28 mouse cellular contexts compared by ENCODE assay signal in genomic region chr10:47517801-47518200, GRCm38 (mm10).
"Had no signal": no experiment of that assay in that cellular context is flagged by ENCODE, and none has a peak within 500 bp of the region (broad histone marks: within the 10 kb centered on the region; RNA-seq: fewer than 3 reads in every experiment).

No protein-coding gene starts in this region.

- H3K36me3 ChIP-seq: heart, embryonic 13.5 days; heart, embryonic 15.5 days; hindbrain, embryonic 13.5 days; hindbrain, embryonic 15.5 days; kidney, embryonic 15.5 days; limb, embryonic 13.5 days; limb, embryonic 15.5 days; liver, embryonic 12.5 days had no signal

- H3K4me2 ChIP-seq: heart, embryonic 11.5 days; heart, embryonic 13.5 days; heart, embryonic 15.5 days; hindbrain, embryonic 13.5 days; hindbrain, embryonic 15.5 days; kidney, embryonic 15.5 days; limb, embryonic 13.5 days; limb, embryonic 15.5 days; liver, embryonic 12.5 days had no signal

- H3K4me3 ChIP-seq: gastrocnemius, adult 2 months; heart, adult 2 months; heart, embryonic 13.5 days; heart, embryonic 15.5 days; hindbrain, embryonic 13.5 days; hindbrain, embryonic 15.5 days; kidney, embryonic 15.5 days; limb, embryonic 13.5 days; limb, embryonic 15.5 days; liver, embryonic 12.5 days had no signal

- H3K9ac ChIP-seq: heart, embryonic 13.5 days; heart, embryonic 15.5 days; hindbrain, embryonic 13.5 days; hindbrain, embryonic 15.5 days; kidney, embryonic 15.5 days; limb, embryonic 13.5 days; limb, embryonic 15.5 days; liver, embryonic 12.5 days; liver, embryonic 14.5 days had no signal

- H3K27me3 ChIP-seq: heart, embryonic 13.5 days; heart, embryonic 15.5 days; hindbrain, embryonic 13.5 days; hindbrain, embryonic 15.5 days; kidney, embryonic 15.5 days; limb, embryonic 13.5 days; limb, embryonic 15.5 days; liver, embryonic 12.5 days had no signal

- H3K9me3 ChIP-seq: heart, embryonic 13.5 days; heart, embryonic 15.5 days; hindbrain, embryonic 13.5 days; hindbrain, embryonic 15.5 days; kidney, embryonic 15.5 days; limb, embryonic 13.5 days; limb, embryonic 15.5 days; liver, embryonic 12.5 days had no signal

- ATAC-seq: hindbrain, postnatal 0 days; intestine, embryonic 16.5 days; liver, embryonic 12.5 days had no signal

- H3K27ac ChIP-seq: gastrocnemius, adult 2 months; heart, adult 2 months; heart, embryonic 13.5 days; heart, embryonic 15.5 days; hindbrain, embryonic 13.5 days; hindbrain, embryonic 15.5 days; hindbrain, postnatal 0 days; kidney, embryonic 15.5 days; kidney, postnatal 0 days; limb, embryonic 13.5 days; limb, embryonic 15.5 days; liver, embryonic 12.5 days; liver, embryonic 14.5 days had no signal

- H3K4me1 ChIP-seq: heart, embryonic 13.5 days; heart, embryonic 15.5 days; hindbrain, embryonic 13.5 days; hindbrain, embryonic 15.5 days; kidney, embryonic 15.5 days; limb, embryonic 13.5 days; limb, embryonic 15.5 days; liver, embryonic 12.5 days had no signal

- DNase-seq: gastrocnemius, adult 2 months; gastrocnemius, postnatal 10 days; gastrocnemius, postnatal 25 days; heart, adult 11 months; heart, adult 2 months; heart, postnatal 14 days; heart, postnatal 36 days; kidney, adult 11 months; kidney, adult 2 months; kidney, adult 9 months; kidney, postnatal 14 days; kidney, postnatal 36 days; layer of hippocampus, adult 9-11 months; layer of hippocampus, postnatal 36 days; left cerebral cortex, postnatal 4 days had no signal
